Mouse (Mus musculus) embryonic stem cell, embryonic (primary cell): ENCODE measurements at regions not wholly inside any gene's neighbourhood (a gene's known extent, or its start where the extent isn't known, plus 50 kb on each side); places are given as distances from the start of the nearest gene placed in this dataset.

Source experiments
- CTCF ChIA-PET, 4 experiments: fragments of 300-600 bp in 2 of 4; fragments of 350-600 bp in 2 of 4; sonication (Branson Sonifier 250); formaldehyde crosslinking; loops; one replicate each; lab custom pipeline; 2022; ENCODE audit warnings: inconsistent platforms in 2 of 4; lab: Charles Lee
- POLR2A ChIA-PET, 4 experiments: fragments of 300-600 bp in 2 of 4; fragments of 350-600 bp in 2 of 4; sonication (Branson Sonifier 250); formaldehyde crosslinking; loops; one replicate each; lab custom pipeline; 2022; ENCODE audit warnings: antibody characterized with exemption in 4 of 4, inconsistent platforms in 1 of 4; lab: Charles Lee

DNA sequence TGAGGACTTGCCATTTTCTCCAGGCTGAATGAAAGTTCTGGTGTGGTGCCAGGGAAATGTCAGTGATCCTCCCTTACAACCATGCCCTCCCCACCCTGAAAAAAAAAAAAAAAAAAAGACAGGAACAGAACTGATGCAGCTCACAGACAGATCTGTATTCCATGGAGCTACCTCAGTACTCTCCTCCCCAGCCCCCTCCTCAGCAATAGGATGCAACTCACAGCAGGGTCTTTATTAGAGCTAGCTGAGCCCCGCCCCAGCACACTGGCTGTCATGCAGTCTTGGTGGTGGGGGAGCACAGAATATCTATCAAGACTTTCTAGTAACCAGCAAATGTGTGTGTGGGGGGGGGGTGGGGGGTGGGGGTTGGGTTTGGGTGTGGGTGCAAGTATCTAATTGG lies 1299.9 kb upstream of the Pcdh17 start:
- POLR2A ChIA-PET: interaction anchor here in 1 of 4 experiments (0.6 kb wide), 1 partner anchor 1018 kb away, joined by 3 read pairs; no protein-coding TSS in a partner anchor
- CTCF ChIA-PET: no interaction called here

- ChIA-PET POLR2A (no interaction called here), CTCF (no interaction called here)
Observed at GRCm38 (mm10) chr14:83154816-83155215, 1288.5 kb upstream of the Pcdh17 start.
